Mouse (Mus musculus) heart, postnatal 25 days (tissue): ENCODE measurements around the gene Lbx1. TPM values are rescaled to one million over a fixed set of nuclear protein-coding genes. Genes with fewer than 3 reads are reported as not detected.

Source experiments
- DNase-seq: peaks from one replicate; pipeline ENCODE4 v3.0.0; 2022; ENCODE audit warnings: low spot score
- intact Hi-C: fragments of 180-260 bp; cut with DNase I; formaldehyde crosslinking; loops from one replicate; pipeline ENCODE4 v1.15.1; 2025
- total RNA-seq, 2 experiments: library from RNA; stranded (reverse); gene quantifications; 2 replicates each; pipeline ENCODE4 v1.2.3; 2021

Gene Lbx1
- total RNA-seq, 2 experiments from 2014 or later: 0.29 TPM; not detected in 1

DNA sequence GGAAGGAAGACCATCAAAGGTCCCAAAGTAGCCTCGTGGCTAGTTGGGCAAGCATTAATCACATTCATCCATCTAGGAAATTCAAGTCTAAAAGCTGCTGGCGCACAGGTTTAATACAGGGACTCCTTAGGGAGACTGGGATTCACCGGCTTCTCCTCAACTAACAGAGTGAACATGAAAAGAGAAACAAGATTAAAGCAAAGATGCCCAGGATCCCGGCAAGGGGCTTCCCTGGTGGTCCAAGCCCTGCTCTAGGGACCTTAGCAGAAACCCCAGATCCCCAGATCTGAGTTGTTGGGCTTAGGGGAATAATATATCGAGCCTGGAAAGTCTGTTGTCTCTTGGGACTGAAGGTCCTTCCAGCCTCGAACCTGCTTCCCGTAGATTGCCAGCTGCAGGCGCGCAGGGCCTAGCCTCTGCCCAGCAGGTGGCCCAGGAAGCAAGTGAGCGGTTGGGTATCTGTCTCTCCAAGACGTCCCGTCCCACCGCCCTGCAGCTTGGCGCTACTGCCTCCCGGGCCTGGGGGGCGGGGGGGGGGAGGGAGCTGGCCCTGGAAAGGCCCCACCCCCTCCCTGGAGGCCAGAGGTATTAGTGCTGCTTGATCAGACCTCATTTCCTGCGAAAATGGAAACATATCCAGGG, 13.3 kb downstream of the Lbx1 start:
- intact Hi-C loops: loop anchor here (1.0 to 5.0 kb wide), 2 partner anchors 323 to 525 kb away; partner anchors contain the start of gene Npm3
- no peak for DNase-seq

DNA sequence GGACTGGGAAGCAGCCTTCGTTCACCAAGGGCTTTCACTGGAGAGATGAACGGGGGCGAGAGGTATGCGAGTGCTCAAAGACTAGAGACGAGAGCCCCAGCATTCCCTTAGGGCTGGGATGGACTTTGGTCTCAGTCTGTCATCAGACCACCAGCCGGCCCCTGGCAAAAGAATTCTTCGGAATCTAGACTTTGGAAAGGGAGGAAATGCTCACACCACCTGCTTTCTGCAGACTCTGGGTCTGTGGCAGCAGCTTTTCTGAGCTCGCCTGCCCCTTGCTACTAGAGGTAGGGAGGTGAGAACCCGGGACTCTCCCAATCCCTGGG, 14.2 kb downstream of the Lbx1 start:
- DNase-seq: no peak
- intact Hi-C loops: loop anchor here (1.0 to 5.0 kb wide), 4 partner anchors 23 to 526 kb away; partner anchors contain the start of gene Npm3

DNA sequence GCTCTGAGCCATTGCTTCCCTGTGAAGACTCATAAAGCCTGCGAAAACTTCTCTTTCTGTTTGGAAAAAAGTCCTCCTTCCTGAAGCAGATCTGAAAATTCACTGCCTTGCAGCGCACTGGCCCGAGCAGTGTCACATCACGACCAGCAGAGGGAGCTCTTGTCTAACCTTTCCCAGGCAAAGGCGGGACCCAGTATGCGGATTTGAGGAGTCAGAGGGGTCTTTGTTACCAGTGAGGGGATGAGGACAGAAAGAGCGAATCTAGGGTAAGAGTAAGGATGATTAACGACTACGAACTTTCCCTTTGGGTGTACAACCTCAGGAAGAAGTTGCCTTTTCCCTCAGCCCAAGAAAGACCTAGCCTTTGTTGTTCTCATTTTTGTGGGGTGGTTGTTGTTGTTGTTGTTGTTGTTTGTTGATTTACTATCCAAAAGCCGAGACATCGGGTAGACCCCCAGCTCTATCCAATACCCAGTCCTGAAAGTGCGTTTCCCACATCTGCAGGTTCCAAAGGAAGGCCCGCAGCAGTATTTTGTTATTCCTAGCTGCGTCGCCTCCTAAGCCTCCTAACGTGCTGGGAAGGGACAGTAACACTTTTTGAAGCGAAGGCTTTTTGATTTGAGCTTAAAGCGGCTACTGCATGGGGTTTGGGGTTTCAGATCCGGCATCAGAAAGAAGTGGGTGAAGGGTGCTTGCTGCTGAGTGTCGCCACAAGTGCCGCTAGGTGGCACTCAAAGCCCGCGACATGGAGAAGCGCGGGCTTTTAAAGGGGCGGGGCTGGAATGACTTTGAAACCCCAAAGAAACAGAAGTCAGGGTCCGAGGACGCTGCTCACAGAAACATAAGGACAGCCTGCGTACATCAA, 14.8 kb downstream of the Lbx1 start:
- DNase-seq: peak; percentile 43
- intact Hi-C loops: loop anchor here (1.0 to 5.0 kb wide), 4 partner anchors 24 to 526 kb away; partner anchors contain the start of gene Npm3

DNA sequence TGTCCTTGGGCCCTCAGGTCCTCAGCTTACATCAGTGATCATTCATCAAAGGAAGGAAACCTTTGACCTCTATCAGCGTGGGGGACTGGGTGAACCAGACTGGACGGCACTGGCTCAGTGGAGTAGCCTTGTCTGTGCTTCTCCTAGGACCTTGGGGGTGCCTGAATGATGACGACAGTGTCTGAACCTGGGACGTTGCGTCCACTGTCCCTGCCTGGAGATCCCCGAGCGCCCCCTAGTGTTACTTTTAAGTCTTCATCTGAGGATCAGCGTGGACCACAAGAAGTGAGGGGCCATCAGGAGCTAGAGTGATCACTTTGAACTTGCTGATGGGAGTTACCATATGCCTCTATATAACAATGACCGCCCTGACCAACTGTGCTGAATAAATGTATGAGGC, 19.4 kb downstream of the Lbx1 start:
- intact Hi-C loops: loop anchor here (1.0 kb wide), 1 partner anchor 39 kb away; no protein-coding TSS in a partner anchor
- DNase-seq: no peak

DNA sequence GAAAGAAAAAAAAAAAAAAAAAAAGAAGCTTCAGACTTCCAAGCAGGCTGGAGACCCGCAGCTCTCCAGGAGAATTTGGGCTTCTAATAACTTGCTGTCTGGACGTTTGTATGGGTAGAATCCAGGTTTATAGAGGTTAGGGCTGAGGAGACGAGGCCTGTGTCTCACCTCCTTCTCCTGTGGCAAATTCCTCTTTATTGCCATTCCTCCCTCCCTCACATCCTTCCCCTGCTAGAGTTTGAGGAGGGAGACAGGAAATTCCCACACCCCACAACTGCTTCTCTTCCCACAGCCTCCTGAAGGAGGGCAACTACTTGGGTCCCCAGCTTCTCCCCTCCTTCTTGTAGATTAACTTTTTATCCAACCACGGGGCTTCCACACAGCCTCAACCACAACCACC, 20.2 kb downstream of the Lbx1 start:
- intact Hi-C loops: no loop called here

DNA sequence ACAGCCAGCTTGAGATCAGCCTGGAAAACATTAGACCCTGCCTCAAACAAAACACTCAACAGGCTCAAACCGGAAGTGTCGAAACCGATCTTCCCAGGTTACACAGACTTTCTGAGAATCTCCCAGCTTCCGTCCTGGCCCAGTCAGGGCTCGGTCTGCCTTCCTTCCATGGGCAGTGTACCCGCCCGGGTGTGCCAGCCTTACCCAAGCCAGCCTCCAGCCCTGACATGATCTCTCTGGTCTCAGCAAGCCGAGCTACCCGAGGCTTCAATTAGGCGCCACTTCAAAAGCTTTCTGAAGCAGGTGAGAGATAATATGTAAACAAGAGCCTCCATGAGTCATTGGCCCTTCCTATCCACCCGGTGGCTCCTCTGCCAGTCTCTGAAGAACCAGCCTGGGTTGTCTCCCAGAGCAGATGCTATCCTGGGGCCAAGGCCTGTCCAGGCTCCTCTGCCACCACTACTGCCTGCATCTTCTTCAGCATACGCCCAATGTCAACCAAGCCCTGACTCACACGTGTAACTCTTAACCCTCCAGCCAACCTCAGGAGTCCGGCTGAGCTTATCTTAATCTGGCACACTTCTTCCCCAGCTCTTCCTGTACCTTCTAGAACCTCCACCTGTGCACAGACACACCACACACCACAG, 25.7 kb downstream of the Lbx1 start:
- DNase-seq: no peak
- intact Hi-C loops: no loop called here

More for the DNA sequence above, 20.2 kb downstream of the Lbx1 start:
- DNase-seq: no peak

DNA sequence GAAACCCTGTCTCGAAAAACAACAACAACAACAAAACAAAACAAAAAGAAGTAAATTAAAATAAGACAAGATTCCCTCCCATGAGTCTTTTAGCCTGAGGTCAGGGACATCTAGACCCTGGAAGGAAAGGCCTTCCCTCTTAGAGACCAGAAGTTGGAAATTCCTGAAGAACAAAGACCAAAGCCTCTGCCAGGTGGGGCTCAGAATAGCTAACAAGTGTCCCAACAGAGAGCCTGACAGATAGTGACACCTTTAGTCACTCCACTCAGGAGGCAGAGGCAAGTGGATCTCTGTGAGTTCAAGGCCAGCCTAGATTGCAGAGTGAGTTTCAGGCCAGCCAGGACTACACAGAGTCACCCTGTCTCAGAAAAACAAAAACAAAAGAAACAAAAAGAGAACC, 26.4 kb downstream of the Lbx1 start:
- intact Hi-C loops: no loop called here
- DNase-seq: no peak

DNA sequence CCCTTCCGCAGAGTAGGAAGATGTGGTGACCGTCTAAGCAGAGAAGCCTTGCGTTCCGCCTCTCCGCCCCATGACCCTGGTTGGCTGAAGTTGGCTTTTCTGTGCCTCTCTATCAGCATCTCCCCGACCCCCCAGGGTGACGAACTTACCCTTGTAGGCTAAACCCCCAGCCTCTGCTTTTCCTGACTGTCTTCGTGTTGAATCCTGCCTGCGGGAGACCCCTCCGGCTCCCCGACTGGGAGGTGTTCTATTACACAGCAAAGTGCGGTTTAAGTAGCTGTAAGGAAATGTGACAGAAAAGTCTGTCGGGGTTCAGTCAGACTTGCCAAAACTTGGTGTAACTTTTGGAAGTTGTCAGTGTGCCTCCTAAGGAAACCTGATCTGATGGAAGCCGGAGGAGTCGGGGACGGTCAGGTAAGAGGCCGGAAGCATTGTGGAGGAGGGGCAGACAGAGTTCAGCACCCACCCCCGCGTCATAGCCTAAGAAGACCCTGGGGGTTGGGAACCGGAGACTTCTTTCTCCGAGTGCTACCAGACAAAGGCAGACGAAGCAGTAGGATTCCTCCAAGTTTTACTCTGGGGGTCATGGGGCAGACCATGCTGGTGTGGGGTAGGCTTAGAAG, 27.1 kb downstream of the Lbx1 start:
- intact Hi-C loops: no loop called here
- no peak for DNase-seq

DNA sequence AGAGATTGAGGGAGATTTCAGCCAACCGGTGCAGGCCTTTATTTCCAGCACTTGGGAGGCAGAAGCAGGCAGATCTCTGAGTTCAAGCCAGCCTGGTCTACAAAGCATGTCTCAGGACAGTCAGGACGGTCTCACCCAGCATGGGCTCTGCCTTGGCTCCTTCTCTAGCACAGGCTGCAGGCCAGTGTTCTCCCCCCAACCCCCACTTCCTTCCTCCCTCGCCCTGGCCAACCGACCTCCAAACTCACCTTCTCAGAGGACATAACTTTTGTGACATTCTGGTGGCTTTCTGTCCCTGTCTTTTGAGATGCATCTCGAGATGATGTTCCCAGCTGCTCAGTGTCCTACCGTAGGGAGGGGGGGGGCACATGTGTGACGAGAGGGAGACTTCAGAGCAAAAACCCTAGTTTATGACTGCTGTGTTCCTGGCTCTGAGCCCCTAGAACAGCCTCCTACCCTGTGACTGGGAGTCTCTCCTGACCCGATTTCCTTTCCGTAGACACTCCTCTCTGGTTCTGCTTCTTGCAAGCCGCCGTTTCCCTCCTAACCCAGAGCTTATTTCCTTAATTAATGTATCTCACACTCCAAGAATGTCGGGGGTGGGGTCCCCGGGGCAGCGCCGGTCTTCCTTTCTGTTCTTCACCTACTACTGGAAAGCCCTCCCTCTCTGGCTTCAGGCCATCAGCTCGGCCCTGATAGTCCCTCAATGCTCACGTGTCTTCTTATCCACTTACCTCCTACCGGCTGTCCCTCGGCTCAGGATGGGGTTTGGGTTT, 27.8 kb downstream of the Lbx1 start:
- no peak for DNase-seq
- intact Hi-C loops: no loop called here

DNA sequence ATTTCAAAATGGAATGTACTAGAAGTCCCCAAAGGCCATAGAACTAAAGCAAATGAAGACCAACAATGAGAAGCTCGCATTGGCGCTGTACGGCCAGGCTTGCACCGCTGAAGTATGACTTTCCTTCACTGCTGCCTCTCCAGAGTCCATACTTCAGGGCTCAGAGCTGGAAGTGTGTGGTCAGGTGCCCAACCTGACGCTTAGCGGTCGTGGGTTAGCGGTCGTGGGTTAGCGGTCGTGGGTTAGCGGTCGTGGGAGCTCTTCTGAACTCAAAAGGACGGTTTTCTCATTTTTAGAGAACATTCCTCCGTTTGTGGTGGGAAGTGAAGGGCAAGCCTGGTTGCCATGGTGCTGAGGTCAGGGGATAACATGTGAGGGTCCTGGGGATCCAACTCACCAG, 28.5 kb downstream of the Lbx1 start:
- intact Hi-C loops: no loop called here
- DNase-seq: no peak

DNA sequence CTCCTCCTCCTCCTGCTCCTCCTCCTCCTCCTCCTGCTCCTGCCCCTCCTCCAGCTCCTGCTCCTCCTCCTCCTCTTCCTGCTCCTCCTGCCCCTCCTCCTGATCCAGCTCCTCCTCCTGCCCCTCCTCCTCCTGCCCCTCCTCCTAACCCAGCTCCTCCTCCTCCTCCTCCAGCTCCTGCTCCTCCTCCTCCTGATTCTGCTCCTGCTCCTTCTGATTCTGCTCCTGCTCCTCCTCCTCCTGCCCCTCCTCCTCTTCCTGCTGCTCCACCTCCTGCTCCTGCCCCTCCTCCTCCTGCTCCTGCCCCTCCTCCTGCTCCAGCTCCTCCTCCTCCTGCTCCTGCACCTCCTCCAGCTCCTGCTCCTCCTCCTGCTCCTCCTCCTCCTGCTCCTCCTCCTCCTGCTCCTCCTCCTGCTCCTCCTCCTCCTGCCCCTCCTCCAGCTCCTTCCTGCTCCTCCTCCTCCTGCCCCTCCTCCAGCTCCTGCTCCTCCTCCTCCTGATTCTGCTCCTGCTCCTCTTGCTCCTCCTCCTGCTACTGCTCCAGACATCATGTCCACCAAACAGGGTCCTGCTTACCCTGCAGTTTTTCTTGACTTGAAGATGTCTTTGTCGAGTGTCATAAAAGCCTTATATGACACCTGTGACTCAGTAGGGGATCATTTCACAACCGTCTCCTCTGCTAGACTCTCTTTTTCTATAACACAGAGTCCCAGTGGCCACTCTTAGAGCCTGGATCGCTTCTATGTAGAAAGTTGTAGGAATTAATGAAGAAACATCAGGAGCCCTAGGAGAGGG, 30.1 kb downstream of the Lbx1 start:
- DNase-seq: no peak
- intact Hi-C loops: no loop called here

DNA sequence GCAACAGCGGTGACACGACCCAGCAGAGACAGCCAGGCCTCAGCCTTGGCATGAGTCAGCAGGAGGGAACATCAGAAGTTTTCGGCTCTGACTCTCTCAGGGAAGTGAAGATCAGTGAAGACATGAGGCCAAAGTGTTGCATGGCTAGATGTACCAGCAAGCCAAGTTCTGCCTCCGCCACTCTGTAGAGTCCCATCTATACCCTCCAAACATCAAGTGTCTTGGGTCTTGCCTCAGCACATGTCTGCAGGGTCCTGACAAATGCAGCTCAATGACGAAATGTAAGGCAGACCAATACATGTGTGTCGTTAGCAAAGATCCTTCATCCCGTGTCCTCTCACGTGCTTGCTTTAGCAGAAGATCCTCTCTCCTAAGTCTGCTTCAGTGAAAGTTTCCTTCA, 38.6 kb downstream of the Lbx1 start:
- intact Hi-C loops: no loop called here
- DNase-seq: no peak

DNA sequence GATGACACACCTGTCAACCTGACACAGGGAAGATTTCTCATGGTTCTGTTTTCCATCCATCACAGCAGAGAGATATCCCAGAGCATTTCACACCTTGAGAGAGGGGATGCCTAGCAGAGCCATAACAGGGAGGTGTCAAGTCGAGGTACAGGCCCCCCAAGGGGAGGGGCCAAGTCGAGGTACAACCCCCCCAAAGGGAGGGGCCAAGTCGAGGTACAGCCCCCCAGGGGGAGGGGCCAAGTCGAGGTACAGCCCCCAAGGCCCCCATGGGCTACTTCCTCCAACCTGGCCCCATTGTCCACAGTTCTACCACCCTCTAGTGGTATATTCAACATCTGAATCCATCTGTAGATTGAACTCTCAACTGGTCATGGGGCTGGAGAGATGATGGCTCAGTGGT, 41.0 kb downstream of the Lbx1 start:
- intact Hi-C loops: loop anchor here (2.0 kb wide), 1 partner anchor 14 kb away; no protein-coding TSS in a partner anchor
- DNase-seq: no peak

Other genes with a start within 250 kb of the Lbx1 start
- gene Sema4g, start 246.7 kb downstream of the Lbx1 start, total RNA-seq: under 1 TPM; 0.26 to 0.39 TPM
- gene Twnk, start 230.1 kb downstream of the Lbx1 start, total RNA-seq: 10 to 100 TPM; 27.4 to 28.4 TPM
- gene Mrpl43, start 229.4 kb downstream of the Lbx1 start, total RNA-seq: 10 to 100 TPM; 54.9 to 55.4 TPM
- gene Lzts2, start 221.4 kb downstream of the Lbx1 start, total RNA-seq: 10 to 100 TPM; 52.0 to 69.7 TPM
- under 1 TPM in 1 of 2 experiments, not detected in 1; 0.16 TPM for gene Pdzd7, start 190.1 kb downstream of the Lbx1 start, total RNA-seq
- gene Sfxn3, start 188.3 kb downstream of the Lbx1 start, total RNA-seq: 10 to 100 TPM; 10.7 to 13.9 TPM
- 1 to 10 TPM; 3.8 to 5.2 TPM for gene Kazald1, start 160.6 kb downstream of the Lbx1 start, total RNA-seq
- not detected for gene Tlx1, start 85.1 kb downstream of the Lbx1 start, total RNA-seq
- gene Btrc, start 127.9 kb upstream of the Lbx1 start, total RNA-seq: 10 to 100 TPM; 15.6 to 20.4 TPM